Mouse (Mus musculus) cerebellum, adult 2 months (tissue): ENCODE data around the gene Fbxo9. TPM values are rescaled to one million over a fixed set of nuclear protein-coding genes. Genes with fewer than 3 reads are reported as not detected.

Experiments used
- DNase-seq, 2 experiments: peaks; one replicate each; pipeline ENCODE4 v3.0.0; 2021
- H3K27ac ChIP-seq: fragments of 200-500 bp; 2 replicates; pipeline ENCODE4 v1.5.1; 2012; ENCODE audit warnings: low read length, control low read depth, inconsistent platforms; ENCODE audit not compliant: insufficient read depth
- H3K27me3 ChIP-seq: fragments of 200-500 bp; 2 replicates; pipeline ENCODE4 v1.6.1; 2012; ENCODE audit warnings: inconsistent platforms, mild to moderate bottlenecking, low read length, moderate library complexity; ENCODE audit not compliant: control insufficient read depth, insufficient read depth
- H3K4me1 ChIP-seq: fragments of 200-500 bp; 2 replicates; pipeline ENCODE4 v1.6.1; 2011; ENCODE audit warnings: low read length; ENCODE audit not compliant: control insufficient read depth, insufficient read depth
- H3K4me3 ChIP-seq: fragments of 200-500 bp; replicated peaks from 2 replicates; pipeline ENCODE3; 2011; ENCODE audit warnings: mild to moderate bottlenecking, low read depth, low read length, control low read depth; ENCODE audit not compliant: insufficient read depth
- CTCF ChIP-seq: fragments of 200-500 bp; IDR thresholded peaks from 2 replicates; pipeline ENCODE4 v1.5.1; 2011; ENCODE audit warnings: low read depth, mild to moderate bottlenecking, control low read depth, low read length, moderate library complexity, borderline replicate concordance; ENCODE audit not compliant: insufficient read depth
- POLR2A ChIP-seq: fragments of 200-500 bp; IDR thresholded peaks from 2 replicates; pipeline ENCODE4 v1.6.1; 2011; ENCODE audit warnings: low read length, control low read depth, borderline replicate concordance; ENCODE audit not compliant: insufficient read depth
- WGBS: fragments of 180-500 bp; shearing (Covaris S2); methylation state at CpG from one replicate; pipeline ENCODE4 v1.1.7; 2018; 5-methylcytosine and 5-hydroxymethylcytosine counted together
- polyA plus RNA-seq: library from polyadenylated mRNA; depleted of rRNA; stranded (reverse); fragments of >200 nt; gene quantifications from 2 replicates; pipeline ENCODE4 v1.2.3, GENCODE M21; 2012

Fbxo9 gene
- polyA plus RNA-seq, 1 experiment: 224 TPM

- no peak for TF ChIP-seq CTCF
- H3K27ac ChIP-seq: no peak overlapping the region
- H3K4me1 ChIP-seq: no peaks in the 10 kb centered on the region; the same call in 1 of the 2 replicates
- WGBS: 91% methylated on average over 12 of the region's 12 CpGs
- no peaks in the 10 kb centered on the region for H3K27me3 ChIP-seq
- H3K4me3 ChIP-seq: no peak overlapping the region
- no peak for DNase-seq
Measured at GRCm38 (mm10) chr9:78095686-78096085, 13.2 kb downstream of the Fbxo9 start.

GRCm38 (mm10) chr9:78090596-78090995, 18.3 kb downstream of the Fbxo9 start:
- TF ChIP-seq POLR2A: no peak
- no peak for TF ChIP-seq CTCF
- no peak for DNase-seq
- 96% methylated on average over 3 of the region's 3 CpGs for WGBS
- no peak overlapping the region for H3K4me3 ChIP-seq
- peaks cover 4% of the 10 kb centered on the region; the same call in 1 of the 2 replicates for H3K4me1 ChIP-seq
- H3K27me3 ChIP-seq: no peaks in the 10 kb centered on the region
- H3K27ac ChIP-seq: no peak overlapping the region

- 57% methylated on average over 1 of the region's 1 CpGs for WGBS
- no peaks in the 10 kb centered on the region for H3K27me3 ChIP-seq
- H3K27ac ChIP-seq: no peak overlapping the region
- H3K4me1 ChIP-seq: peaks cover 4% of the 10 kb centered on the region; the same call in 1 of the 2 replicates
- no peak for DNase-seq
- no peak overlapping the region for H3K4me3 ChIP-seq
- no peak for TF ChIP-seq CTCF
- no peak for TF ChIP-seq POLR2A
Measured at GRCm38 (mm10) chr9:78089906-78090305, 19.0 kb downstream of the Fbxo9 start.

GRCm38 (mm10) chr9:78088971-78089370, 19.9 kb downstream of the Fbxo9 start:
- Histone ChIP-seq H3K4me3 (no peak overlapping the region), H3K27me3 (no peaks in the 10 kb centered on the region), H3K27ac (no peak overlapping the region), H3K4me1 (peaks cover 4% of the 10 kb centered on the region; the same call in 1 of the 2 replicates)
- DNase-seq: no peak
- TF ChIP-seq POLR2A (no peak), CTCF (no peak)
- 39% methylated on average over 7 of the region's 7 CpGs for WGBS

GRCm38 (mm10) chr9:78088521-78088920, 20.3 kb downstream of the Fbxo9 start:
- no peak for DNase-seq
- WGBS: 51% methylated on average over 4 of the region's 4 CpGs
- Histone ChIP-seq H3K4me1 (peaks cover 4% of the 10 kb centered on the region; the same call in 1 of the 2 replicates), H3K4me3 (no peak overlapping the region), H3K27me3 (no peaks in the 10 kb centered on the region), H3K27ac (no peak overlapping the region)
- no peak for TF ChIP-seq POLR2A
- TF ChIP-seq CTCF: no peak

- Histone ChIP-seq H3K4me1 (peaks cover 4% of the 10 kb centered on the region; the same call in 1 of the 2 replicates), H3K27me3 (no peaks in the 10 kb centered on the region), H3K27ac (no peak overlapping the region), H3K4me3 (no peak overlapping the region)
- no peak for TF ChIP-seq CTCF
- no peak for TF ChIP-seq POLR2A
- no peak for DNase-seq
- WGBS: 43% methylated on average over 9 of the region's 9 CpGs
Measured at GRCm38 (mm10) chr9:78087751-78088150, 21.1 kb downstream of the Fbxo9 start.

- H3K4me3 ChIP-seq: no peak overlapping the region
- 87% methylated on average over 14 of the region's 14 CpGs for WGBS
- no peak overlapping the region for H3K27ac ChIP-seq
- TF ChIP-seq CTCF (no peak), POLR2A (no peak)
- no peaks in the 10 kb centered on the region for H3K27me3 ChIP-seq
- H3K4me1 ChIP-seq: peaks cover 4% of the 10 kb centered on the region; the same call in 1 of the 2 replicates
- DNase-seq: no peak
Measured at GRCm38 (mm10) chr9:78085722-78086287, 23.1 kb downstream of the Fbxo9 start.

- 94% methylated on average over 4 of the region's 4 CpGs for WGBS
- Histone ChIP-seq H3K27me3 (no peaks in the 10 kb centered on the region), H3K4me3 (no peak overlapping the region), H3K4me1 (no peaks in the 10 kb centered on the region), H3K27ac (no peak overlapping the region)
- no peak for TF ChIP-seq CTCF
- TF ChIP-seq POLR2A: no peak
- no peak for DNase-seq
Measured at GRCm38 (mm10) chr9:78084341-78084740, 24.5 kb downstream of the Fbxo9 start.

- no peak for DNase-seq
- 55% methylated on average over 7 of the region's 7 CpGs for WGBS
- Histone ChIP-seq H3K27ac (no peak overlapping the region), H3K27me3 (no peaks in the 10 kb centered on the region), H3K4me1 (no peaks in the 10 kb centered on the region), H3K4me3 (no peak overlapping the region)
- TF ChIP-seq CTCF: no peak
- TF ChIP-seq POLR2A: no peak
Measured at GRCm38 (mm10) chr9:78081835-78082234, 27.0 kb downstream of the Fbxo9 start.
